Mouse (Mus musculus): ENCODE measurements around the gene Kcnk10. TPM values are rescaled to one million over a fixed set of nuclear protein-coding genes. Genes with fewer than 3 reads are reported as not detected.

The Kcnk10 gene
- polyA plus RNA-seq, 1 experiment from 2014 or later = 27.2 TPM

DNA sequence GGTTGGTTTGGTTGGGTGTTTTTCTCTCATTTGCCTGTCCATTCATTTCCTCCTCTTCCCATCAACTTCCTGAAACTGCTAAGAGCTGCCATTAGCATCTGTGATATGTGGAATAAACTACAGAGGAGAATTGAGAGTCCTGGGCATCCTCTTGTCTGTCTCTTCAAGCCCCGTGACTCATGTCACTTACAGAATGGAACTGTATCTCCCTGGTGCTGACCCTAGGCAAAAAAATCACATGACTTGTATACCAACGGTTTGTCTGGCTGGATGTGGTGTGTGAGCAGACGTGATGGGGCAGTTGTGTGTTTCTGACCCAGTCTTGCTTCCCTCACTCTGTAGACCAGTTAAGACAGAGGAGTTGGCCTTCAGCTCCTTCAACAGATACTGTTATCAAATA, 134.4 kb downstream of the Kcnk10 start:
- H3K9me3 ChIP-seq = no peaks in the 10 kb centered on the region
- no peak overlapping the region for H3K27ac ChIP-seq (replicated peaks)
- 89% methylated on average over 3 of the region's 3 CpGs for WGBS
- H3K4me2 ChIP-seq = no peak overlapping the region
- peaks cover 4% of the 10 kb centered on the region; the same call in 1 of the 2 replicates for H3K4me1 ChIP-seq (replicated peaks)
- no peak overlapping the region for H3K4me3 ChIP-seq
- no peaks in the 10 kb centered on the region for H3K27me3 ChIP-seq
- ATAC-seq (ENCODE audit: low read depth) = no peak
- no peak overlapping the region for H3K9ac ChIP-seq
- peaks cover 10% of the 10 kb centered on the region for H3K36me3 ChIP-seq

DNA sequence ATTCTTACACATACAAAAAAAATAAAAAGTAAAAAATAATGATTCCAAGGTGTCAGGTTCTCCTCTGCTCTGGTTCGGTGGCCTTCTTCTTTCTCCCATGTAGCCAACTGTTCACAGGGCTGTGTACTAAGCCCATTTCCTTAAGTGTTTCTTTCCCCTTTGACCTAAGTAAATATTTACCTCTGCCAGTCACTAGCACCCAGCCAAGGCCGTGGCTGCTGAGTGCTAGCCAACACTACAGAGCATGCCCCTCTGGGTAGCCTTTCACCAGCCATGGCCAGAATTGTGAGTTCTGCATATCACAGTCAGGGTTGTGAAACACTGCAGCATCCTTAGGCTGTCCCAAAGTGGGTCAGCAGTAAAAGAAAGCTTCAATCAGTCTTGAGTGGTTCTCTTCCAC, 140.0 kb downstream of the Kcnk10 start:
- no peaks in the 10 kb centered on the region for H3K27me3 ChIP-seq
- no peak overlapping the region for H3K4me2 ChIP-seq
- H3K36me3 ChIP-seq = peaks cover 43% of the 10 kb centered on the region
- no peak overlapping the region for H3K9ac ChIP-seq
- H3K9me3 ChIP-seq = no peaks in the 10 kb centered on the region
- no peak overlapping the region for H3K27ac ChIP-seq (replicated peaks)
- WGBS = 79% methylated on average over 2 of the region's 2 CpGs
- no peak for ATAC-seq (ENCODE audit: low read depth)
- peaks cover 4% of the 10 kb centered on the region; the same call in 1 of the 2 replicates for H3K4me1 ChIP-seq (replicated peaks)
- H3K4me3 ChIP-seq = no peak overlapping the region

DNA sequence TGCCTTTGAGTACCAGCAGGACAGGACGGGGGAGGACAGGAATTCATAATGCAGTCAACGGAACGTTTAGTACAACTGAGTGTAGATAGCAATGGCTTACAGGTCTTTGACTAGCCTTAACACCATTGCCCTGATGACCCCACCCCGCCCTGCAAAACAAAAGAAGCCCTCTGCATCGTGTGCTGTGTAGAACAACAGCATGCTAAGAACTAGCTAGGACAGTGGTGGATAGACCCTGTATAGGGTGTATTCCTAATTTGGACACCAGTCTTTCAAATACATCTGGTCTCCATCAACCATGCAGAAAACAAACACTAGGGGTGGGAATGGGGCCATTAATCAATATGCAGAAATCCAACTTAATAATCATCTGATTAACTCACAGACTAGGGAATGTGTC, 147.4 kb downstream of the Kcnk10 start:
- WGBS = 71% methylated on average over 5 of the region's 5 CpGs
- peaks cover 35% of the 10 kb centered on the region for H3K36me3 ChIP-seq
- H3K4me2 ChIP-seq = no peak overlapping the region
- H3K27ac ChIP-seq (replicated peaks) = no peak overlapping the region
- ATAC-seq (ENCODE audit: low read depth) = peak; percentile 59
- peaks cover 11% of the 10 kb centered on the region for H3K4me1 ChIP-seq (replicated peaks)
- no peaks in the 10 kb centered on the region for H3K27me3 ChIP-seq
- no peak overlapping the region for H3K9ac ChIP-seq
- H3K9me3 ChIP-seq = no peaks in the 10 kb centered on the region
- no peak overlapping the region for H3K4me3 ChIP-seq

DNA sequence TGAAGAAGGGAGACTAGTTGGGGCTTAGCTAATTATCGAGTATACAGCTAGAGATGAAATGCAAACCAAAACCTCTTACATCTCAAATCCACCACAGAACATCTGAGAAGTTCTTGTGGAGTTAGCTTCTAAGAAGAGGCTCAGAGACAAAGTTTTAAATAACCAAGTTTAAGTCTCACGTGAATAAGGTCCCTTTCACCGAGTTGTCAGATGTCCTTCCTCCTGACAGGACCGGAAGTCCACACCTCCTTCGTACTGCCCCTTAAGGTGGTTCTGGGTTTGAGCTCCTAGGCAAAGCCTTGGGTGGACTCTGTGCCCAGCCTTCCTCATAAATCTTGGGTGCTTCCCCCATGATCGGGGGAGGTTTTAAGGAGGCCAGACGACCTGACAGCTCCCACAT, 156.8 kb downstream of the Kcnk10 start:
- no peak for ATAC-seq (ENCODE audit: low read depth)
- WGBS = 88% methylated on average over 7 of the region's 7 CpGs
- no peaks in the 10 kb centered on the region for H3K36me3 ChIP-seq

DNA sequence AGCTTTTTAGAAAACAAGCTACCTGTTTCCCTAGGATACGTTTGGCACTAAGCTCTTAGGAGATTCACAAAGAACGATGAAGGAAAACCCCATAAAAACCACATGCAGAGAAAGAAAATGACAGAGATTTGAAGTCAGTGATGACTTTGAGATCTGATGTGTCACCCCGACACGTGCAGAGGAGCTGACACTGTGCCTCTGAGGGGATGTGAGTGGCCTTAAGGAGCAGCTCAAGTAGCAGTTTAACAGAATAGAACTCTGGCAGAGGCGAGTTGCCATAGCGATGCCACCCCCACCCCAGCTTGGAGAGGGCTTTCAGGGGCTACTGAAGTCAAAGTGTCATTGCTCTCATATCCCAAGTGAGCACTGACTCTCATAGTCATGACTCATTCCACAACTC, 158.3 kb downstream of the Kcnk10 start:
- ATAC-seq (ENCODE audit: low read depth) = no peak

More for the DNA sequence above, 156.8 kb downstream of the Kcnk10 start:
- Histone ChIP-seq H3K4me2 (no peak overlapping the region), H3K4me3 (no peak overlapping the region), H3K27ac (replicated peaks) (no peak overlapping the region), H3K9me3 (no peaks in the 10 kb centered on the region), H3K4me1 (replicated peaks) (no peaks in the 10 kb centered on the region), H3K27me3 (no peaks in the 10 kb centered on the region), H3K9ac (no peak overlapping the region)

DNA sequence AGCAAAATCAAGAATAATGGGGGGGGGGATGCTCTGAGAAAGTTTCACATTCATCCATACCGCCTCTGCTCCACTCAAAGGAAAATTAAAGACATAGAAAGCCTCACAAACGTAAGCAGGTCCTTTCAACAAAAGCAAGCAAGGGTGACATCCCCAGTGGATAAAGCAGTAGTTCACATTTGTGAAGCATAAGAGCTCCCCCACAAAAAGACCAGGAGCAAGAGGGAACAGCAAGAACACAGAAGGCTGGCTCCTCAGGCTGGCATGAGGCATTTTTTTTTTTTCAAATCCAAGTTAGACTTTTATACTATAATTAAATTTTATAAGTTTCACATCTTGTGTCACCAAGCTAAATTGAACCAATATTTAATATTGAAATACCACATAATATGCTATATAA, 168.5 kb downstream of the Kcnk10 start:
- Histone ChIP-seq H3K4me3 (no peak overlapping the region), H3K9me3 (no peaks in the 10 kb centered on the region), H3K4me2 (no peak overlapping the region), H3K27ac (replicated peaks) (no peak overlapping the region), H3K36me3 (no peaks in the 10 kb centered on the region), H3K27me3 (0 out of 2 replicates have a peak, but pooled peaks cover 3% of the 10 kb centered on the region), H3K4me1 (replicated peaks) (no peaks in the 10 kb centered on the region), H3K9ac (no peak overlapping the region)
- 49% methylated on average over 2 of the region's 2 CpGs for WGBS
- ATAC-seq (ENCODE audit: low read depth) = no peak

More for the DNA sequence above, 158.3 kb downstream of the Kcnk10 start:
- H3K36me3 ChIP-seq = no peaks in the 10 kb centered on the region
- 62% methylated on average over 6 of the region's 6 CpGs for WGBS
- H3K9me3 ChIP-seq = no peaks in the 10 kb centered on the region
- H3K9ac ChIP-seq = no peak overlapping the region
- H3K4me1 ChIP-seq (replicated peaks) = no peaks in the 10 kb centered on the region
- H3K4me3 ChIP-seq = no peak overlapping the region
- no peak overlapping the region for H3K27ac ChIP-seq (replicated peaks)
- H3K27me3 ChIP-seq = no peaks in the 10 kb centered on the region
- no peak overlapping the region for H3K4me2 ChIP-seq

DNA sequence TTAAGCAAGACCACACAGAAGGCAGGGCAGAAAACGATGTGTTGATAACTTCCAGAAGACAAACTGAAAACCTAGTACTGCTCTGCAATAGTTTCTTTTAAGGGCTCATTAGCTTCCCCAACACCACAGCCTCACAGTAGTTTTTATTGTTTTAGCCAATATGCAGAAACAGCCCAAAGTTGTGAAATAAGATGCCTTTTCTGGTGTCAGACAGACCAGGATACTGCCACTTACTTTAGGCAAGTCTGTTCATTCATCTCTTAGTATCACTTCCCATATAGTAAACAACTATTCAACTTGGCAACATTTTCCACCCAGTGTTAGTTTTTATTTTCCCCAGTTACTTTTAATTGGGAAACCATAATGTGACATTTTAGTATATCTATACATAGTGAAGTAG, 171.5 kb downstream of the Kcnk10 start:
- H3K36me3 ChIP-seq = no peaks in the 10 kb centered on the region
- no peak overlapping the region for H3K4me2 ChIP-seq
- H3K9ac ChIP-seq = no peak overlapping the region
- H3K4me1 ChIP-seq (replicated peaks) = no peaks in the 10 kb centered on the region
- 35% methylated on average over 1 of the region's 1 CpGs for WGBS
- H3K27ac ChIP-seq (replicated peaks) = no peak overlapping the region
- ATAC-seq (ENCODE audit: low read depth) = no peak
- H3K4me3 ChIP-seq = no peak overlapping the region
- 0 out of 2 replicates have a peak, but pooled peaks cover 3% of the 10 kb centered on the region for H3K27me3 ChIP-seq
- H3K9me3 ChIP-seq = no peaks in the 10 kb centered on the region

DNA sequence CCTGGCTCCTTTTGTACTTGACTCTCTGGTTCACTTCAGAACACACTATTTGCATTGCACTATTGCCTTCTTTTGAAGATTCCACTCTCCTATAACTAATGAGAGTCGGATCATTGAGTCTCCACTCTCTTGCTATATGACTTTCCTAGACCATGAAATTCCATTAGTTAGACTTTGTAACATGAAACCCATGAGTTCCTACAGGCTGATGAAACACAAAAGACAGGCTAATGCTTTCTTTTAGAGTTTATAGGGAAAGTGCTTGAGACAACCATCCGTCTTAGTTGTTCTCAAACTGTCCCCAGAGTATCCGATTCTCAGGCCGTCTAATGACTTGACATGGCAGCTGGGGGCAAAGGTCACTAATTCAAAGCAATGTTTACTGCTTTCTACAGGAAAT, 172.0 kb downstream of the Kcnk10 start:
- Histone ChIP-seq H3K27me3 (0 out of 2 replicates have a peak, but pooled peaks cover 3% of the 10 kb centered on the region), H3K4me2 (no peak overlapping the region), H3K9me3 (no peaks in the 10 kb centered on the region), H3K36me3 (no peaks in the 10 kb centered on the region), H3K9ac (no peak overlapping the region), H3K27ac (replicated peaks) (no peak overlapping the region), H3K4me3 (no peak overlapping the region), H3K4me1 (replicated peaks) (no peaks in the 10 kb centered on the region)
- 5% methylated on average over 4 of the region's 4 CpGs for WGBS
- no peak for ATAC-seq (ENCODE audit: low read depth)

DNA sequence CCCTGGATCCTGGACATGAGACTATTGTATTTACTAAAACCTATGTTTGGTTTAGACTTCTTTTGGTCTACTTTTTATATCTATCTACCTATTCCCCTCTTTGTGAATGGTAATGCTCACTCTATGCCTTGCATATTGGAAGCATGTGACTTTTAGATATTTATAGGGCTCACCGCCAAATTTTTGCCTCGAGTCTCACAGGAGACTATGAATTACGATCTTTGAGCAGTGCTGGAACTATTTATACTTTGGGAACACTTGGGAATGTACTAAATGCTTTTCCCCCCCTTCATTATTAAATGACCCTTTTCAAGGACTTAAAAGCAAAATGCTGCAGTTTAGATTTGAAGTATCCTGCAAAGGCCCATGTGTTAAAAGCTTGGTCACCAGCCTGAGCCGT, 181.5 kb downstream of the Kcnk10 start:
- Histone ChIP-seq H3K4me2 (no peak overlapping the region), H3K9me3 (no peaks in the 10 kb centered on the region), H3K4me3 (no peak overlapping the region), H3K27ac (replicated peaks) (no peak overlapping the region), H3K36me3 (no peaks in the 10 kb centered on the region), H3K9ac (no peak overlapping the region), H3K27me3 (no peaks in the 10 kb centered on the region), H3K4me1 (replicated peaks) (no peaks in the 10 kb centered on the region)
- no peak for ATAC-seq (ENCODE audit: low read depth)
- 77% methylated on average over 4 of the region's 4 CpGs for WGBS

DNA sequence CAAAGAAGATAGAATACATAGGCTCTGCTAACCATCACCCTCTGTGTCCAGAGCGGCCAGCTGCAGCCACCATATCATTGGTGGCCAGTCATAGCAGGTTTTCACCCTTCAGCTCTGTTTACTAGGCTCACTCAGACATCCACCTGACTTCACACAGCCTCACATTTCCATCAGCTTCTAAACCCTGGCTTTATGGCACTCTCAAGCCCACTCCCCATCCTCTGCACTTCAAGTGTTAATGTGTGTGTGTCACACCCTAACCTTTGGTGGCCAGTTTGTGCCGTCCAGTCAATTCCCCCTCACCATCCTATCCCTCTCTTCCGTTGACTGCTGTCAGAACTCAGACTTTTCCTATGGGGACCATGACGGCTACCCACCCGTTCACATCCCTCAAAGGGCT, 184.0 kb downstream of the Kcnk10 start:
- Histone ChIP-seq H3K36me3 (no peaks in the 10 kb centered on the region), H3K4me1 (replicated peaks) (no peaks in the 10 kb centered on the region), H3K27ac (replicated peaks) (no peak overlapping the region), H3K4me2 (no peak overlapping the region), H3K27me3 (no peaks in the 10 kb centered on the region), H3K4me3 (no peak overlapping the region), H3K9me3 (no peaks in the 10 kb centered on the region), H3K9ac (no peak overlapping the region)
- 92% methylated on average over 5 of the region's 5 CpGs for WGBS
- ATAC-seq (ENCODE audit: low read depth) = no peak

DNA sequence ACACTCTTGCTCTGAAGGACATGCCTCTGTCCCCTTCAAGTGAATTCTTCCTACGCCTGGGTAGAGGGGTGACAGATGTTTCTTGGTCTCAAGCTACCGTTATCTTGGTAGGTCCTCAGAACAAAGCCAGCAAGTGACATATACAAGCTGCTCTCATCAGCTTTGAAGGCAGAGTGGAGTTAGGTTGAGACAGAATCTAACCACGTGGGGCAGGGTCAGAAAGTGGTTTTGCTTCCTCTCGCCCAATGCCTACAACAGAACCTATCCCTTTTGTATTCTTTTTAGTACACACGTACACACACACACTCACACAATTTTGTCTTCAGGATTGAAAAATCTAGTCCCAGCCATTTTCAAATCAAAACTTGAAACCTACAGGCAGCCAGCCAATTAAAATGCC, 186.8 kb downstream of the Kcnk10 start:
- no peak for ATAC-seq (ENCODE audit: low read depth)
- no peak overlapping the region for H3K4me2 ChIP-seq
- H3K27me3 ChIP-seq = no peaks in the 10 kb centered on the region
- no peak overlapping the region for H3K27ac ChIP-seq (replicated peaks)
- no peaks in the 10 kb centered on the region for H3K4me1 ChIP-seq (replicated peaks)
- no peak overlapping the region for H3K9ac ChIP-seq
- no peaks in the 10 kb centered on the region for H3K9me3 ChIP-seq
- H3K36me3 ChIP-seq = no peaks in the 10 kb centered on the region
- H3K4me3 ChIP-seq = no peak overlapping the region
- WGBS = 88% methylated on average over 5 of the region's 5 CpGs

DNA sequence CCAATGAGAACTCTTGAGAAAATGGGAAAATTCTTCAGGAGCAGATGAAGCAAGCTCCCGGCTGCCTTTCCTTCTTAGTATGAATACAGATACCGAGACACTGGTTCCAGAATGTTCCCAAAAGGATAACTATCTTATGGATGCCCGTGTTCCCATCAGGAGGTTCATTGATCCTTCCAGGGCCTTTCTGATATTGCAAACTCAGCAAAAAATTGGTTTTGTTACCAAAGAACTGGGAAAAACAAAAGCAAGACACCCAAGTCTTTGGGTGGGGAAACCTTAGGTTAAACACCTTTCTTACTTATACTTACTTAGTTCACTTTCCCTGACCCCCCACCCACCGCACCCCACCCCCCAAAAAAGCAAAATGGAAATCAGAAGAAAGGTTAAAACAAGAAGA, 188.5 kb downstream of the Kcnk10 start:
- Histone ChIP-seq H3K36me3 (no peaks in the 10 kb centered on the region), H3K9ac (no peak overlapping the region), H3K27ac (replicated peaks) (no peak overlapping the region), H3K4me3 (no peak overlapping the region), H3K27me3 (no peaks in the 10 kb centered on the region), H3K4me1 (replicated peaks) (no peaks in the 10 kb centered on the region), H3K9me3 (no peaks in the 10 kb centered on the region), H3K4me2 (no peak overlapping the region)
- 90% methylated on average over 4 of the region's 4 CpGs for WGBS
- ATAC-seq (ENCODE audit: low read depth) = no peak

All from neural tube, embryonic 13.5 days (tissue).